Mouse (Mus musculus) fibroblast of lung, adult 2 months (primary cell): ENCODE data around the gene Ecpas.

ENCODE experiments used
- DNase-seq: peaks from one replicate; pipeline ENCODE4 v3.0.0-alpha.2; 2011; ENCODE audit warnings: low read depth

Ecpas gene

DNA sequence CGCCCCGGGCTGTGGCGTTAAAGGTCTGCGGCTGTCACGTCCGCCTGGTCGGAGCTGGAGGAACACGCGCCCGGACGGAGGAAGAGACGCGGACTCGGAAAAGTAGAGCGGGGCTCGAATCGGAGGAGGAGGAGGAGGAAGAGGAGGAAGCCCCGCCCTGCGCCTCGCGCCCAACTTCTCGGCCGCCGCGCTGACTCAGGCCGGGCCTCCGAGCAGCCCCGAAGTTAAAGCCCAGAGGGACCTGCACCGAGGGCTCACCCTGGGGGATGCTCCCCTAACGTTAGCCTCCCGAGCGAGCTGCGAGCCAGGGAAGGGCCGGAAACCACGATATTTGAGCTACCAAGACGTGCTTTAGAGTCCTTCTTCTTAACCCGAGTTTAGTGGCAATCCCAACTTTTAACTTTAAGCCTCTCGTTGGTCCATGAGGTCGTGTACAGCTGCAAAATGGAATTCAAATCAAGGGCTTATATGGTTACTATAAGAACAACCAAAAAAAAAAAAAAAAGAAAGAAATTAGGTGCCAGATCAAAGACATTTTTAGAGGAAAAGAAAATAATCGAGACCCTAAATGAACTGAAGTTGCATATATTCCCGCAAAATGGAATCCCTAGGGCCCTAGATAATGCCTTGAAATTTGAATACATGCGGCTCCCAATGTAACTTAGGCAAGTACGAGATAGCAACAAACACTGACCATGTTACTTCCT lies at the start of gene Ecpas:
Ecpas (minus strand) TSS at position 121 of the 707 bp plus-strand sequence.
- DNase-seq: no peak

DNA sequence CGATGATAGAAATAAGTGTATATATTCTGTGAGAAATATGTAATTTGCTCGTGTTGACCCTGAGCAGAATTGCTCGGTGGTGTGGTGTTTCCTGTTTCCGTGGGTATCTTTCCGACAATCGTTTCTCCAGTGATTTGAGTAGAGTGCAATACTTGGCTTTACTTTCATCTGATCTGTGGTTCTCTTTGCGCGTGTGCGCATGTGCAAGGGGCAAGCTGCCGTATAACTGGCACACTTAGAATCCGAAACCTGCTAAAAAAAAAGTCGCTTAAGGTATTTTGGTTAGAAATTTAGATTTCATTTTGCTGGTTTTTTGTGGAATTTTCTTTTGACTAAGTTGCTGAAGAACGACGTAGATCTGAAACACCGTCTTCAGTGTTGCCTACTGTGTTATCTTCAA lies 49.2 kb upstream of the Ecpas start:
- DNase-seq: no peak

DNA sequence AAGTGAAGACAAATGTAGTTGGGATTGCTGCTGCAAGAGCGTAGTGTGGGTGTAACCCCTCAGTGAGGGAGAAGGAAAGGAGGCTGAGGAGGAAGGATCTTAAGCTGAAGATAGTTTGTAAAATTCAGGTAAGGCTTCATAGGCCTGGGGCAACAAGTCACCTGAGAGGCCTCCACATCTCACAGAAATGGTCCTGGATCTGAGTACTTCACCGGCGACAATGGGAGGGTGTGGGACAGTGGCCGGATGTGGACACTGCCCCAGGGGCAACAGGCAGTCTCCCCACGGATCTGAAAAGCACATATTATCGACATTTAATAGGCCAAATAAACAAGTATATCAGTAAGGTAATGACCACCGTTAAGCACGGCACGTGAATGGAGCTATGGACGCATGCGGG lies 40.1 kb upstream of the Ecpas start:
- DNase-seq: no peak

DNA sequence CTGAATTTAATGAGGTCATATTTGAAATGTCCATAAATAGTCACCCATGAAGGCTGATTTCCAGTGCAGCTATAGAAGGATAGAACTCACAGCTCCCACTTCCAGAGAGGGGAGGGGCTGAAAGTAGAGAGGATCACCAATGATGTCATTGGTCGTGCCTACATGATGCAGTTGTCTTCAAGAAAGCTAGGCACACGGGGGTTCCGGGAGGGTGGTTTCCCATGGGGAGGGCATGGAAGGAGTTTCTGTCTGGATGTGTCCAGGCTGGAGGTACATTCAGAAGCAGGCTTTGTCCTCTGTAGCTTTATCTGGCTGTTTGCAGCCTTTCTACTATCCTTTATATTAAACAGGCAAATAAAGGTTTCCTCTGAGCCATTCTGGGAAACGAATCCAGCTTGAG lies 35.8 kb upstream of the Ecpas start:
- no peak for DNase-seq

DNA sequence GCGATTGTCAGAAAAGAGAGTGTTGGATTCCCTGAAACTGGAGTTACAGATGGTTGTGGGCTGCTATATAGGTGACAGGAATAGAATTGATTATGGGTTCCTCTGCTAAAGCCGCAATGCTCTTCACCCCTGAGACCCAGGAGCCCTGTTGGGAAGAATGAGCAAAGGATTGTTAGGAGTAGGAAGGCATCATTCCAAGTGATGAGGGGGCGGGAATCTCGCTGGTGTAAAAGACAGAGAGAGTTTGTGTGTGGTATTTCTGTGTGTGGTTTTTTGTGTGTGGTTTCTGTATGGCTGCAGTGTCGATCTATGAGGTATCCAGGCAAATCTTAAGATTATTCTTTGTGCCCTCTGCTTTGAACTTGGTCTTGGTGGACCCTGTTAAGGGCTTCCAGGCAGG lies 32.1 kb upstream of the Ecpas start:
- DNase-seq: no peak

DNA sequence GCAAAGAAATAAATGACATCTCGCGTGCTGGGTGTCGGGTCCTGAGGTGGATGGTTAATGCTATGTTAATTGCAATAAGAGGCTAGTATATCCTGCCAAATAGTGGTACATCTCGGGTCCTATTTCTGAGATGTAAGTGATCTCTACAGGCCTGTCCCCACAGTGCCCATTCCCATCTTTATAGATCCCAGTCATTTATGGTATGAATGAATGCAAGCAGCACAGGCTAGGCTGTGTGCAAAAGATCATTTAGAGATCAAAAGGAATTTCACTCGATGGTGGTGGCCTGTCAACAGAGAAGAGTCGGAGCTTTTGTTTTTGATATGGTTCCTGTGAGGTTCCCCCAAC lies 31.6 kb upstream of the Ecpas start:
- DNase-seq: no peak

DNA sequence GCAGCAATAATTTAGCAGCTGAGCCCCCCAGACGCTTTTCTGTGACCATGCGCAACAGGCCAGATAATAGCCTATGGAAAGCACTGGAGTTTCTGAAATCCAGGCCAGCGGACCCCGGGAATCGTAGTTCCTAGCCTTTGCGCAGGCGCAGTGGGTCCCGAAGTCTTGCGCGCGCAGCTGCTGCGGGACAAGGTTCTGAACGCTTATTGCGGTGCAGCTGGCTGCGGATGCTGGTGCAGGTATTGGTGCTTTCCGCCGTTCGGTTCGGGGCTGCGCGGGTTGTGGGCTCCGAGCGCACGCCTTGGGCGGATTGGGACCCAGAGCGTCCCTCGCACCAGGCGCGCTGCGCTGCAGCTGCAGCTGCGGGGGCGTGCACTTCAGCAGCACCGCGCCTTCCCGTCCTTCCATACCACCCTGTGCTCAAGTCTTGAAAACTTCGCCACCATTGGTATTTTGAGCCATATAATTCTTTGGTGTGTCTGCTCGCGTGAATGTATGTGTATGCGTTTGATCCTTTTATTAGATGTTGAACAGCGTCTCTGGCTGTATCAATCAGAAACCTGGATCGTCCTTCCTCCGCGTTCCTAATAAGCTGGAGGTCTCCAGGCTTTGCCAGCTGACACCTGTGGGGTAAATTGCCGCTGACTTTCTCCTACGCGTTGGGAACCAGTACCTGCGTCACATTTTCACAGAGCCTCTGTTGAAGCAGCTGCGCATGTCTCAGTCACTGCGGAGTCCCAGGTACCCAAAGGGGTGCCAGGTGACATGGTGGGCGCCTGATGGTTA lies 31.1 kb upstream of the Ecpas start, which contains the start of gene Zkscan16:
Zkscan16 (plus strand) TSS at position 209 of the 786 bp plus-strand sequence.
- DNase-seq: peak; percentile 18

DNA sequence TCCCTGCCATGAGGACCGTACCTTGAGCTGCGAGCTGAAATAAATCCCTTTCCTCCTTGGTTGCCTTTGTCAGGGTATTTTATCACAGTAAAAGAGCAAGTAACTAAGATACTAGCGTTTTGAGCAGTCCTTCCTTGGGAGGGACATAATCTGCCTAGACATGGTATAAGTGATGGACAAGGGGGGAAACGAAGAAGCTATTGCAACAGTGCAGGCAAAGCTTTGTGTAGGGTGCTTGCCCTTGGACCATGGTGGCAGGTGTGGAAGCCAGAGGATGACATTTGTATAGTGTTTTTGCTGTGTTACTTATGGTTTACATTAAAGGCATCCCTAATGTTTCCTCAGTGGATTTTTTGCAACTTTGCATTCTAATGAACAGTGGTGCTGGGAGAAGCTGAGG lies 30.4 kb upstream of the Ecpas start:
- no peak for DNase-seq

DNA sequence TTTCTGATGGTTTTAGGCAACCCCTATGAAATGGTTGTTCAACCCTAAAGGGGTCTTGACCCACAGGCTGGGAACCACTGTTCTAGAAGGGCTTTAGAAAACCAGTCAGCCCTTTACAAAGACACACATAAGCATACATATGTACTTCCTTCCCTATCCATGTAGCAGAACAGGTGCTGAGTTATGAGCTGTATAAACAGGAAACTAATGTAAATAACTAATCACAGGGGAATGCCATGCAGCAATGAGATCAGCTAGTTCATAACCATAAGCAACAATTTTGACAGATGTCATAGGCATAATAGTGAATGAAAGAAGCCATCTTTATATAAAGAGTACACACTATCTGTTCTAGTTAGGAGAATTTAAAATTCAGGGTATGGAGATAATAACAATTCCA lies 29.1 kb upstream of the Ecpas start:
- DNase-seq: no peak

DNA sequence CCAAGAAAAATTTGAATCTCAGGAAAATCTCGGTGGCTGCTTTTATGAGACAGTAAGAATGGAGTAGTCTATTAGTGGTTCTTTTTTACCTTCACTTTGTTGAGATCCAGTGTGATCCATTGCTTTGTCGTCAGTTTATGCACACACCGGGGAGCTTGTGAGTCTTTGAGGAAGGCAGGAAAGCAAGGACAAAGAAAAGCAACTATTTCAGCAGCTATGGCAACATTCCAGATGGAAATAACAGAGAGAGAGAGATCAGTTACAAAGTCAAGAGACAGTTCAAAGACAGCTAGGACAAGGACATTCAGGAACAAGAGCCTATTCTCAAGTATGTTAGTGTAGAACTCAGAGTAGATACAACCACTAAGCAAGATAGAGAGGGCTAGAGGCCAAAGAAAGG lies 23.3 kb upstream of the Ecpas start:
- DNase-seq: no peak

DNA sequence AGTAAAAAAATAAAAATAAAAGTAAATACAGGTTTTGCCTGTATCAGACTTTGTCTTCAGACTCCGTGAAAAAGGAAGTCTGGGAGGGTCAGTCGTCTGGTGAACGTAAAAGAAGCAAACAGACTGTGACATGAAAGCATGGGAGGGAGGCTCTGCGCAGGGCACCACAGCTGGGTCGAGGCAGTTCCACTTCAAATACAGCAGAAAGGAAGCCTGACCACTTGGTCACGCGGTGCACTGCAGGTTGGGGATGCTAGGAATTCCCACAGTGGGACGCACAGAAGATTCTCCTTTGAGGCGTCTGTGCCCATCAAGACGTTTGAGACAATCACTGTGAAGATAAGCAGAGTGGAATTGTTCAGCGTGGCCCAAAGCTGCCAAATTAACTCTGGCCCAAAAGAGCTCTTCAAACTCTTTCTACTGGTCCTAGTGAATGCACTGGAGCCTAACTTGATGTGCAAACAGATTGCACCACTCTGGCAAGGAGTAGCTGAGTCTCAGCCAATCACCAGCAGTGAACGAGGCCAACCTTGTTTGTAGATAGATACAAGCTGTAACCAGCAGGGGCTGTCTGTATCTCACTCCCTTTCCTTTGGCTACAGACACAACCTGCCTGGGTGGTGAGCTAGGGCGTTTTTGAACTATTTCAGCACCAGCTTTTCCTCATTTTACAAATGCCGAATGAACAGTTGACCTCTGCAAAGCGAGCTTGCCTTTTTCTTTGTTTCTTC lies 22.4 kb upstream of the Ecpas start:
- peak; percentile 15 for DNase-seq

DNA sequence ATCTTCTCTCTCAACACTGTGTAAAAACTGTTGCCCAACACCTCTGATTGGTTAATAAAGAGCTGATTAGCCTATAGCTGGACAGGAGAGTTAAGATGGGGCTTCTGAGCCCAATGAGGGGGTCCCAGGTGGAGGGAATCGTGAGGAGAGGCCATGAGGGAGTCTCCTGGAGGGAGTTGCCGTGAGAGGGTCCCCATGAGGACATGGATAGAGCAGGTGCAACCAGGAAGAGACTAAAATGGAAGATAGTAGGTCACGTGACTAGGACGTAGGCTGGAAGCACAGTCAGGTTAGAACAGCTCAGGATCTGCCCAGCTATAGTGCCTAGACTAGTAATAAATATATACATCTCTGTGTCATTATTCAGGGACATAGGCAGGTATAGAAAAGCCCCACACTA lies 21.8 kb upstream of the Ecpas start:
- DNase-seq: no peak

DNA sequence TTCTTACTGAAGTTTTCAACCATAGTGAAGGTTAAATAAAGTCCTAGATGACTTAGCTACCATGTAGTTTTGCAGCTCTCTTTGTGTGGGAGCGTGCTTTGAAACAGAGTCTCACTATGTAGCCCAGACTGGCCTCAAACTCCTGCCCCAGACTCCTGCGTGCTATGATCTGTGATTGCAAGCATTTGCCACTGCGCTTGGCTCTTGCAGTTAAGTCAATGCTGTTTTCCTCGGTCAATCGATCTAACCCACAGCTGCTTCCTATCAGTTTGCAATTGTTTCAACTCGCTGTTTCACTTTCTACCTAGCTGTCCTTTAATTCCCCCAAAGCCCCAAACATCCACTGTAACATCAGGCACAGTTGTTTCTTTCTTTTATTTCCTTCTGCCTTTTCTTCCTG lies 20.0 kb upstream of the Ecpas start:
- DNase-seq: no peak

DNA sequence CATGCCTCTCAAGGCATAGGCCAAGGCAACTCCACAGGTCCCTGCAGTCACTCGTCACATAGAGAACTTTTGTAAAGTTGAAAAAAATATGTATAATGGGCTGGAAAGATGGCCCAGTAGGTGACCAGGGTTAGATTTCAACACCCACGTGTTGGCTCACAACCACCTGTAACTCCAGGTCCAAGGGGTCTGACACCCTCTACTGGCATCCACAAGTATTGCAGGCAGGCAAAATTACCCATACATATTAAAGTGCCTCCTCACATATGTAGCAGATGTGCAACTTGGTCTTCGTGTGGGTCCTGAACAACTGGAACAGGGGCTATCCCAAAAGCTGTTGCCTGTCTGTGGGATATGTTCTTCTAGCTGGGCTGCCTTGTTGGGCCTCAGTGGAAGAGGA lies 15.1 kb upstream of the Ecpas start:
- no peak for DNase-seq

DNA sequence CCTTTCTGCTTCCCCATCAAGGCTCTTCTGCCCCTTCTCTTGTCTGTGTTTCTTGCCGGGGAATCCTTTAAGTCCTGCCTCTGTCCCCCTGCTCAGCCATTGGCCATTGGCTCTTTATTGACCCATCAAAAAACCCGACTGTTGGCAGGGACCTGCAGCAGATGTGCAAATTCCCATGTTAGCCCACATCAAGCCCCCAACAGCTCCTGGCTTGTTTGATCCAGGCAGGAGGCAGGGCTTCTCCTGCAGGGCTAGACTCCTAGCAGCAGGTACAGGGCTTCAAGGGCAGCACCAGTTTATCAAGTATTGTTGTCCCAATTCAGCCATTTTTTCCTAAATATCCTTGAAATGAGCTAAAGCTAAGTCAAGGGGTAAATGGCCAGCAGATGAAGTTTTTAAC lies 13.6 kb upstream of the Ecpas start:
- no peak for DNase-seq

DNA sequence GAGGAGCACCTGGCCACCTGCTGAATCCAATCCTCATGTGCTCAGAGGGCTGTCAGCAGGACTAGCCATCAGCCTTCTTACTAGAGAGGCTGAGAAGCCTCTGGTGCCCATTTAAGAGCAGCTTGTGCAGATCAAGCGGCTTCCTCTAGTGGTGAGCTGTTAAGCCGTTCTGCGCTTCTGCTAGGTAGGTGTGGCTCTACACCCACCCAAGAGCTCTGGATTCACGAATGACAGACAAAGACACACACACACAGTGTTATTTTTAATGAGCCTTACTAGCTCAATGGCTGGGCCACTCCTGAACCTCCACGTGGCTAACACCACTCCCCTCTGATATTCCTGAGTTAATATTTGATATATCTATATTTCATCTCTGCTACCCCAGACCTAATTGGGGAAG lies 13.1 kb upstream of the Ecpas start:
- no peak for DNase-seq

DNA sequence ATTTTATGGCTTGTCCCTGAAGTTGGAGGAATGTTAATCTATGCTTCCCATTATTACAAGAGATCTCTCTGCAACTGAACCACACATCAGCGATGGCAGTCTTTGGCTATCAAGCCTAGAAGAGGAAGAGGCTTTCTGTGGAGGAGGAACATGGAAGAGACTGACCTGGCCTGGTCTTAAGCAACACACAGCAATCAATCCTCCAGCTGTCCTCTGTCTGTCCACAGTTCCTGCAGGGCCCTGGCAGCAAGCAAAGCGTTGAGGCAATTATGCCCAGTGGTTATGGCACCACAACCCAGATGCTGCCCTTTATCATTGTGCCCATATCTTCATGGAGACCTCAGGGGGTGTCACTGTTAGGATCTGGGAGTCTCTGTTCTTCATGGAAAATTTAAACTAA lies 11.4 kb upstream of the Ecpas start:
- DNase-seq: no peak

DNA sequence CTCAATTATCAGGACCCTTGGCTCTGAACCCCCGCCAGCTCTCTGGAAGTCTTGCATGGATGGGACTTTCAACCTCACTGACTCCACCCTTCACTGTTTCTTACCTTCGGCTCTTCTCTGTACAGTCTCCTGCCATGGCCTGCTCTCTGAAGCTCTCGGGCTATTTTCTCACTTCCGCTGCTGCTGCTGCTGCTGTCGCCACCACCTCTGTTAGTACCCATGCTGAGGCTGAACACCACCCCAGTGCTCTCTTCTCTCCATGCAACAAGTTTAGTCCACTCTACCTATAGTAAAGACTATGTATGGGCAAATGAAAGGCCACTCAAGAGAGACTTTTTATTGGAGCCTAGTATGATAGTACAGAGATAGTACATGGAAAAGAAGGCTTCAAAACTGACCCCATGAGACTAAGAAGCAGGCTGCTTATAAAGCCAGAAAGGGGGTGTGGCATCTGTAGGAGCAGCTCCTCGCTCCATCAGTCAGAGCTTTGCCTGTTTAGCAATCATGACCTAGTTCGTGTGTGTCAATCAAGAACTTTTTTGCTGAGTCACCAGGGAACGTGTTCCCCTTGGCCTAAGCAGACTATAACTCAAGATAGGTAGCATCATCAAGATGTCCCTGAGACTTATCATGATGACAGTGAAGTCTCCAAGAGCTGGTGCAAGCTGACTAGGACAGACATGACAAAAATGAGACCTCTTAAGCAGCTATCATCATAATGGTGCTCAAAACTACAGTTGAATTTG lies 2.7 kb upstream of the Ecpas start:
- no peak for DNase-seq

DNA sequence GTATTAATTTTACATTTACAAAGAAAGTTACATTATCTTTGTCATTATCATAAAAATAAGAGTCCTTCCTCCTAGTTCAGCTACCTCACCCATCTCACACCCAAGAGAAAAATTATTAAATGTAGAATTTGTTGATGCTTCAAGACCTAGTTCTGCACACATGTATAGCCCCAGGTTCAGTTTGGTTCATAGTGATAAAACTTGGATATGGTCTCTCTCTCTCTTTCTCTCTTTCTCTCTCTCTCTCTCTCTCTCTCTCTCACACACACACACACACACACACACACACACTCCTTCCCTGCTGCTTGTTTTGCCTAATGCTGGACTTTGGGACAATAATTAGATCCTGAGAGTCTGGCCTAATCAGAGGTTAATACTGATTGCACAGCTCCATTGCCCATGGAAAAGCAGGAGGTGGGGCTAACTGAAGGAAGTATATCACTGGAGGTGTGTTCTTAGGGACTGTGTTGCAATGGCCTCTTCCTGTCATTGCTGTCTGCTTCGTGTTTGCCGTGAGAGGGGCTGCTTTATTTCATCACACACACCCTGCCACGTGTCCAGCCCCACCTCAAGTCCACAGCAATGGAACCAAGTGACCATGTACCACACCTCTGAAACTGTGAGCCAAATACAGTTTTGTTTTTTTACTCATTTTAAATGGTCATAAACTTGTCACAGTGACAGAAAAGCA lies 932 bp upstream of the Ecpas start:
- no peak for DNase-seq

DNA sequence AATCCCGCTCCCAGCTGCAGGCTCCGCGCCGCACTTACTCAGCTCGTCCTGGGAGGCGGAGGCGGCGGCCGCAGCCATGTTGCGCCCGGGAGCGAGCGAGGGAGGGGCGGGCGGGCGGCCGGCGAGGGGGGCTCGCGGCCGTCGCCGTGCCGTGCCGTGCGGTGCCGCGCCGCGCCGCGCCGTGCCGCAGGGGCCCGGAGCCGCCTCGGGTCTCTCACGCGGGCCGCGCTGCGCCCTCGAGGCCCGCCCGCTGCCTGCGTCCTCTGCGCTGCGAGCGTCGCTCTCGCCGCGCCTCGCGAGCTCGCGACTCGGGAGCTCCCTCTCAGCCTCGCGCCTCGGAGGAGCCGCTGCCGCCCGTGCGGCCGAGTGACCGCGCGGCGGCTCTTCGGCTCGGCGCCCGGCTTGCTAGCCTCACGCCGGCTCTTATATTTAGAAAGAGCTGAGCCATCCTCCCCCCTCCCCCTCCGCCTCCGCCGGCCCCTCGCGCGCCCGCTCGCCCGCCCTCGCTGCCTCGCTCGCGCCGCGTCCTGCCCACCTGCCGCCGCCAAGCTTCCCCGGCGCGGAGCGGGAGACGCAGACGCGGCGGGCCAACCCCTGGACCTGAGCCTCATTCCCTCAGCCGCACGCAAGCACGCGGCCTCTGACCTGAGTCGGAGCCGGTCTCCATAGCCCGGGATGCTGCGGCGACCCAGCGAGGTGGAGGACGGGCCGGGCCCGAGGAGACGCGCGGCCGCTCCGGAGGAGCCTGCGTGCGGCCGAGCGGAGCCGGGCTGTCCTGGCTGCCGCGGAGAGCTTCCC lies 519 bp downstream of the Ecpas start:
- no peak for DNase-seq
